Mouse (Mus musculus): ENCODE results near the gene Maml1.

Gene Maml1

DNA sequence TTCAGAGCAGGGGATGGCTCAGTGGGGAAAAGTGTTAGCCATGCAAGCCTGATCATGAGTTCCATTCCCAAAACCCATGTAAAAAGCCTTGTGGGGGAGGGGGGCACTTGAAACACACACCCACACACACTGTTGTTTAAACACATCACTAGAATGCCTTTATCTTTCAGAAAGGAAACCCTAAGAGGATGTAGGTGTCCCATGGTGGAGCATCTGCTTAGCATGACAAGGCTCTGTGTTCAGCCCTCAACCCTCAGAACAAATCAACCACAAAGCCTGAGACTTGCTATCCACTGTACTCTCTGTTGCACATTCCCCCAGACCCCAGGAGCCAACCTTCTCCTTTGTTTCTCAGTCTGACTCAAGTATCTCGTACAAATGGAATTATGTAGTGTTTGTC lies 12.1 kb downstream of the Maml1 start:
- no peak for DNase-seq (ENCODE audit: low spot score)

DNA sequence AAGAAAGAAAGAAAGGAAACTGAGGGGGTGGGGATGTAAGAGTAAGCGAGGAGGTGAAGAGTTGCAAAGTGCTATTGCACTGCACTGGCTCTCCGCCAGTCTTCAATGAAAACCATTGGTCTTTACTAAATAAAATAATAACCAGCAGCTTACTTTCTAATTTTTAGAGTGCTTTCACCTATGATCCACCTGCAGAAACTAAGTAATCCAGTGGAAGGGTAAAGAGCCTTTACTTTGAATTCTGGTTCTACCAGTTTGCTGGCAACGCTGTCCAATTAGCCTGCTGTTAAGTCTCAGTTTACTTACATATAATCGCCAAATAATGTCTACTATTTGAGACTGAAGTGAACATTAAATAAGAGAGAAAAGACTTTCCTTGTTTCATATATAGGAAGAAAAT lies 13.1 kb downstream of the Maml1 start:
- no peak for DNase-seq (ENCODE audit: low spot score)

DNA sequence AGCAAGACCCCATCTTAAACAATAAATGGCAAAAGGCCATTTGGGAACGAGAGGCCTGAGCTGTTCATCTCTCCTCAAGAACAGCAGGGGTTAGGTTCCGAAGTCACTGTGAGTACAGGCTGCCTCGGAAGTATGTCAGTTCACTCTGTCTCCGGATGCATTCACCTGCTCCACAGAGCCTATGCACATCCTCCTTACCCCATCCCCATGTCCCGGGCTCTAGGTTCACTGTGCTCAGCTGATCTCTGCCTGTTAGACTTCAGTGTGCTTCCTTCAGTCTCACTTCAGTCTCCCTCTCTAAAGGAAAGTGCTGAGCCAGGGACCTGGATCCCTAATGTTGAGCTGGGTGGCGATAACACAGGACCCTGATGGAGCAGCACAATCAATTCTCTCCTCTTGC lies 14.4 kb downstream of the Maml1 start:
- DNase-seq (ENCODE audit: low spot score): no peak

DNA sequence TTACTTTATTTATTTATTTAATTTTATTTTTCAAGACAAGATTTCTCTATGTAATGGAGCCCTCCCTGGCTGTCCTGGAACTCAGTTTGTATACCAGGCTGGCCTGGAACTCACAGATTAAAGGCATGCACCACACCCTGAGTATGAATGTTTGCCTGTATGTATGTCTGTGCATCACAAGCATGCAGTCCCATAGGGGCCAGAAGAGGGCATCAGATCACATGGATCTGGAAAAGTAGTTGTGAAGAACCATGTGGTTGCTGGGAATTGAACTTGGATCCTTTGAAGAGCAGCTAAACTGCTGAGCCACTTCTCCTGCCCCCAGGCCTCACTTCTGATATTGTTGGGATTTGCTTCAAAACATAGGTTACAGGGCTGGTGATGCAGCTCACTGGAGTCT lies 15.1 kb downstream of the Maml1 start:
- DNase-seq (ENCODE audit: low spot score): no peak

DNA sequence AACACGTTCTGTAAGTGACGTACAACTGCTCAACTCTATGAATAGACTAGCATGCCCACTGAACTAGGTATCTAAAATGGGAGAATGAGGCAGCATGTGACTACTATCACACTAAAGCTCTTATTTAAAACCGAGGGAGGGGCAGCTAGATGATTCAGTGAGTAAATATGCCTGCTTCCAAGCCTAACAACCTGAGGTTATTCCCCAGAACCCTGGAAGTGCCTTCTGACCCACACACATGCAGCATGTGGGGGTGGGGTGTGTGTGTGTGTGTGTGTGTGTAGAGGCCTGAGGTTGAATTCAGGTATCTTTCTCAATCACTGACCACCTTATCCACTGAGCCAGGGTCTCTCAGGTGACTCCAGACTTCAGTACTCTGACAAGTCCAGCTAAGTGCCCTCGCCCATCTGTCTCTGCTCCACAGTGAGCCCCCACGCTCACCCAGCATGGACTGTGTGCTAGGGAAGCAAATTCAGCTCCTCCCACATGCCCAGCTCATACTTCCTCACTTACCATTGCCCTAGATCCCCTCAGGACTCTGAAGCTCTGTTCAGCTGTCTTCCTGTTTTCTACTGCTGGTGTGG lies 16.5 kb downstream of the Maml1 start:
- no peak for DNase-seq (ENCODE audit: low spot score)

DNA sequence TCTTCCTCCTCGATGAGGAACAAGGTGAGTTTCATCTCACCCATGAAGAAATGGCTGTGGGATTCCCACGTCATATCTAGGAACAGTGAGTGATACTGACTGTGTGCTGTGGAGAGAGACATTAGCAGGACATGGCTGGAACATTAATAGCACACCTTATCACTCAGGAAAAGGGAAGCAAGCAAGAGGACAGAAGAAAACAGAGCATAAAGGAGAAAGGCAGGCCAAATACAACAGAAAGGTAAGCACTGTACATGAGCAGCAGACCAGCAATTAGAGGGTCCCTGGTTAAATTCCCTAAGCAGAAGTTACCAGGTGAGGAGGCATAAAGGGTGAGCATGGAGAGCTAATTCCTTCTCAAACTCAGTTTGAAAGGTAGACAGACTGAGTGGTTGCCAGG lies 17.0 kb downstream of the Maml1 start:
- no peak for DNase-seq (ENCODE audit: low spot score)

DNA sequence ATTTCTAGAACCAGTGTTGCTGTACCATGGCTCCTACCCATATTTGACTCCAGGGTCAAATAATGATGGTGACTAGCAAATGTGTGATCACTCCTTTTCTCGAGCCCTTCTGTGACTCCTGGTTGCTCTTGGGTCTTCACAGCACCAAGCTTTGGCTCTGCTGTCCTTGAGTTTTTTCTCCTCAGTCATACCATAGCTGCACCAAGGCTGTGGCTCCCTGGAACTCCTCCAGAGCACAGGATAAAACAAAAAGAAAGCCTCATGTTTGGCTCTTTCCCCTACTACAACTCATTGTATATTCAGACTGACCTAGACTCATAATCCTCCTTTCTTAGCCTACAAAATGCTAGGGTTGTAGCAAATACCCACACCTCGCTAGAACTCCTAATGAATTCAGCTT lies 19.3 kb downstream of the Maml1 start:
- DNase-seq (ENCODE audit: low spot score): no peak

DNA sequence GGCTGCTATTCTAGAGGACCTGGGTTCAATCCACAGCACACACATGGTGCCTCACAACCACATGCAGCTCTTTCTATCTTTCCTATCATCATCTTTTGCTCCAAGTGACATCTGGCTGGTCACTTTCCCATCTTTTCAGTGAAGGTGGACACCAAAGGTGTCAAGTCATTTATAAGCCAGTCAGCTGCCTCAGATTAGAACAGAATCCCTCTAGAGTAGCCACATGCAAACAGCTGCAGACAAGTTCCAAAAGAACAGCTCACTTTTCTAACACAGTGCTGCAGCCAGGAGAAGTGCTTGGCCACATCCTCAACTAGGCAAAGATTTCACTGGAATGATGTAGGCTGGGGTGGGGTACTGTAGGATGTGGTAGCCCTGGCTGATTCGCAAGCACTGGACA lies 22.2 kb downstream of the Maml1 start:
- no peak for DNase-seq (ENCODE audit: low spot score)

DNA sequence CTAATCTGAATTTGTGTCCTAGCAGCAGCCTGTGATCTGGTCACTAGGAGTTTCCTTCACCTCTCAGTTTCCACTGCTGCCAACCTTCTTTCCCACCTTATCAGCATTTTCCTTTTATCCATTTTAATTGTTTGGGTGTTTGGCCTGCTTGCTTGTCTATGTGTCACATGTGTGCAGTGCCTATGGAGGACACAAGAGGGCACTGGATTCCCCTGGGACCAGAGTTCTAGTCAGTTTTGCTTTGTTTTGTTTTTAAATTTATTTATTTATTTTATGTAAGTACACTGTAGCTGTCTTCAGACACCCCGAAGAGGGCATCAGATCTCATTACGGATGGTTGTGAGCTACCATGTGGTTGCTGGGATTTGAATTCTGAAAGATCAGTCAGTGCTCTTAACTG lies 22.9 kb downstream of the Maml1 start:
- DNase-seq (ENCODE audit: low spot score): no peak

DNA sequence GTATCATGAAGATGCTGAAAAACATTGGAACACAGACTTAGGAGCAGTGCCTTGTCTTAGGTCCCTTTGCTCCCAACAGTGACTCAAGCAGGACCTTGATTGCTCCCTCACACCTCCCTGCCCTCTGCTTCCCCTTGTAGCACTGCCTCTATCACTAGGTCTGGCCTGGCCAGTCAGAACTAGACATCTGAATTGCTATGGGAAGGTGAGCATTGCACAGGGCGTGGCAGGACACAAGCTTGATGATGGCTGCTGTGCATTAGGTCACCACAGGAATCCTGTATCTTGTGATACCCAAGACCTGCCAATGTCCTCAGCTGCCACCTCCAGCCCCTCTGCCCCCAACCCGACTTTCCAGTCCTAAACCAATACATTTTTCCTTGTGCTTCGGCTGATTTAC lies 25.1 kb downstream of the Maml1 start:
- no peak for DNase-seq (ENCODE audit: low spot score)

DNA sequence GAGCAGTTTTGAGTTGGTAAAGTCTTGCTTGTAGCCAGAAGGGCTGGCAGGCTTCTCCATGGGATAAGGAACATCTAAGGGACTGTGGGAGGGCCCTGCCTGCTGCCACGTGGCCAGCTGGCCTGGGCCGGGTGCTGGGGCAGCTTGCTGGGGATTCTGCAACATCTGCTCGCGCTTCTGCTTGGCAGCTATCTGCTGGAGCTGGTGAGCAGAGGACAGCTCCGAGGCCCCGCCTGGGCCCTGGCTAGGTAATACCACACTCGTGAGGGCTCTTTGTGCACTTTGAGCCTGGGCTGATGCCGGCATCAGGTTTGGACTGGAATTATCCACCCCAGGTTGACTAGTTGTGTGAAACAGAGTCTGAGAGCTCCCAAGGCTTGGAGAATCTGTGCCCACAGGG lies 26.2 kb downstream of the Maml1 start:
- no peak for DNase-seq (ENCODE audit: low spot score)

DNA sequence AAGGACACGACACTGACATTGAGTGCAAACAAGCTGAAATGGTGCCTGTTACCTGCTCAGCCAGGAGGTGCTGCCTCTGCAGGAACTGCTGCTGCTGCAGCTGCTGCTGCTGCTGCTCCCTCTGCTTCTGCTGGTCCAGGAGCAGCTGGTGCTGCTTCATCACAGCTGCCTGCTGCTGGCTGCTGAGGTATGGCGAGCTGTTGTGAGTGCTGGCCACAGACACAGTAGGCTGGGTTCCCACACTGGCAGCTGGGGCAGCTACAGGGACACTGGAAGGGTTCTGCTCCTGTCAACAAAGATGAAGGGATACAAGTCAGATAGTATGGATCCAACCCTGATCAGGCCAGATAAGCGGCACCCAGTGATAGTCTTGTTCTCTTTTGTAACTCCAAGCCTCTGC lies 28.9 kb downstream of the Maml1 start:
- no peak for DNase-seq (ENCODE audit: low spot score)

DNA sequence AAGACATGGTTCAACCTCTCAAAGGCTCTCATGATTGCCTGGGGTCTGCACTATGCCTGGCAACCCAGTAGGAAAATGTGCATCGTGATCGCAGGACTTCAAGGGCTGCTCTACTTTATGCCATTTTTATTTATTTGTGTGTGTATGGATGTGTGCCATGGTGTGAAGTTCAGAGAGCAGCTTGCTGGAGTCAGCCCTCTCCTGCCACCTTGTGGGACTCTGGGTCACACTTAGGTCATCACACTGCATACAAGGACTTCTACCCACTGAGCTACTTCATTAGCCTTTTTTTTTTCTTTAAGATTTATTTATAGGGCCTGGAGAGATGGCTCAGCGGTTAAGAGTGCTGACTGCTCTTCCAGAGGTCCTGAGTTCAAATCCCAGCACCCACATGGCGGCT lies 30.1 kb downstream of the Maml1 start:
- peak; percentile 60 for DNase-seq (ENCODE audit: low spot score)

DNA sequence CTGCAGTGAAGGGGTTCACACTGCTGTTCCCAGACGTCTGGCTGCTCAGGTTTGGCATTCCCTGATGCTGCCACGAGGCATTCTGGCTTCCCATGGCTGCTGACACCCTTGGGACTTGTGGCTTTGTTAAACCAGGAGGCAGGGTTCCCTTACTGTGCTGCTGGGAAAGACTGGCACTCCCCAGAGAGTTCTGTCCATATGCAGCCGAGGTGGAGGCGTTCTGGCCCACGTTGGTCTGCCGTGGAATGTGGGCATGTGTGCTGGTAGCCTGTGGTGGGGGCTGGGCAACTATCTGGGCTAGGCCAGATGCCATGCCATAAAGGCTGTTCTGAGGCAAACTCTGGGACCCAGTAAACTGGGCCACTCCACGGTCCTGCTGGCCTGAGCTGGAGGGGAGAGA lies 33.8 kb downstream of the Maml1 start:
- DNase-seq (ENCODE audit: low spot score): peak; percentile 64

DNA sequence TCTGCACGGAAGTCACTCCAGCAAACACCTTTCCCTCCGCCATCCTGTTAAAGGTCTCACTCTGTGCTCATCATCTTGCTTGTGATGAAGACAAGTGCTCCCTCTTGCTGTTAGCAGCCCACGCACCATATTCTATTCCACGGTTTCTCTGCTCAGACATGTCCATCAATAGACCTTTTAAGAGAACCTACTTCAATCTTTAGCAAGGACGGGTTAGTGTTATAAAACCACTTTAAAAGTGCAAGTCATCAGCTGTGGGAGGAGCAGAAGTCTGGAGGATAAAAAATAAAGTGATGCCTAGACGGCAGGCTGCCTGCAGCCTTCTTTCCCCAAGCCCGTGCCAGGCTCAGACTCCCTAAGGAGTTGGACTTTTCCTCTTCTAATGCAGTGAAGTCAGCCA lies 35.5 kb downstream of the Maml1 start:
- DNase-seq (ENCODE audit: low spot score): no peak

DNA sequence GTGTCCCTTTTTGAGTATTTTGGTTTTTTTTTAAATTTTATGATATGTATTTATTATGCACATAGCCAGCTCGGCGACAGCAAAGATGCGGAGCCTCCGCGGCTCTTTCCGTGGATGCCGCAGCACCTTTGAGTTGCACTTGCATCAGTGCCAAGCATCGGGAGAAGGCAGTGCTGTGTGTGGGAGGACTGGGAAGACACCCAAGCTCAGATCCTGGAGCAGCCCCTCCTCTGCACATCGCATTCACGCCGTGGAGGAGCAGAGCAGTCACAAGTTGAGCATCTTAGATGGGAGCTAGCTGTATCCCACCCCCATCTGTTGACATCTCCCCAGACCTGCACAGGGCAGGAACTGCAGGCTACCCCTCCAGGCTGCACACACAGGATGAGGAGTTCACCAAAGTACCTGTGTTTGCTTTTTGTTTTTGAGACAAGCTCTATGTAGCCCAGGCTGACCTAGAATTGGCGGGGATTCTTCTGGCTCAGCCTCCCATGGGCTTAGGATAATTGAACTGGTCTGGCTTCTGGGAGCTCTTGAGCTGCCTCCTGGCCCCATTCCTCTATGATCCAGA lies 38.0 kb downstream of the Maml1 start:
- DNase-seq (ENCODE audit: low spot score): peak; percentile 65

DNA sequence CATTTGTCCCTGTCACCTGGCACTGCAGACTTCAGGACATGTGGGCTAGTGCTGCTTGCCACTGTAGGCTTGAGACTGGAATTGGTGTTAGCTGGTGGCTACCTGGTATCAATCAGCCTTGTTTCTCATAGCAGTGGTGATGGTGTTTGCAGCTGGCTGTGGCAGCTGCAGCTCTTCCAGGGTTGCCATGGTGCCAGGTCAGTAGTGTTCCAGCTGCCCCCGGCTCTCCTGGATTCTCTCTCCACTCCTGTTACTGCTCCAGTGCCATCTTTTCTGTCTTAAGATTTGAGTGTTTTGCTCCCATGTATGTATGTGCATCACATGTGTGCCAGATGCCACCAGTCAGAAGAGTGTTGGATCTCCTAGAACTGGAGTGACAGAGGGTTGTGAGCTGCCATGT lies 38.7 kb downstream of the Maml1 start:
- peak; percentile 68 for DNase-seq (ENCODE audit: low spot score)

DNA sequence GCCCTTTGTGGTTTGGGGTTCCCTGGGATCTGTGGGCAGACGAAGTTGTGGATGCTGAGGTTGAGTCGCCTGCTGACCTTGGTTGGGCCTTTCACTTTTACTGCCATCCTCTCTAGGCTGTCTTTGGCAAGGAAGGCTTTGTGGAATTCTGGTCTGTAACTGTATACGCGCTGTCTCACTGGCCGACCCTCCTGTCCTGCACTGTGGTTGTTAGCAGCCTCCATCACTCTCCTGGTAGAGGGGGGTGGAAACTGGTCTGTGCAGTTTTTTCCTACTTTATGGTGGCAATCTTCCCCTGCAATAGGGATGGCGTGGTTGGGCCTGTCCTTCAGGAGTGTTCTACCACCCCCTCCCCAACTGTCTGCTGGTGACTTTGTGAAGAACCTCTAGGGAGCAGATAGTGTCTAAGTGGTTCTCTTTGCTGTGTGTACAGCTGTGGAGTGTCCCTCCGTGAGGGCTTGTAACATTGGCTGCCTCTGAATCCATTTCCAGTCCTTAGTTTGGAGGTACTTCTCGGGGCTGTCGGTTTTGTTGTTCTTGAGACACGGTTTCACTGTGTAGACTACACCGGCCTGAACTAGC lies 39.3 kb downstream of the Maml1 start:
- no peak for DNase-seq (ENCODE audit: low spot score)

DNA sequence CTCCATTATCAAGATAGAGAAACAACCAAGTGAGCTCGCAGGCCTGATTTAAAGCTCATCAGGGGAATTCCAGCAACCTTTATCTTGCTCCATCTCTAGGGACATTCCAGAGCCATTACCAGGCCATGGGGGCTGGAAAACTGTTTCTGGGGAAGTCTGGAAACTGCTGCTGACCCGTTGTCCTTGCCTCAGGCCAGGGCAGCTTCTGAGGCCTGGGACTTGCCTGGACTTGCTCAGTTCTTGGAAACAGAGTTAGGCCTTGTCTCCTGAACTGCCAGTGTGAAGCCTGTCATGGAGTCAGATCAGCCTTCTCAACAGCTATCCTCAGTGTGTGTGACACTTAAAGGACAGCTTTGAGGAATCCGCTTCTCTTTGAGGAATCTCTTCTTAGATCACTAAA lies 39.9 kb downstream of the Maml1 start:
- DNase-seq (ENCODE audit: low spot score): peak; percentile 87

DNA sequence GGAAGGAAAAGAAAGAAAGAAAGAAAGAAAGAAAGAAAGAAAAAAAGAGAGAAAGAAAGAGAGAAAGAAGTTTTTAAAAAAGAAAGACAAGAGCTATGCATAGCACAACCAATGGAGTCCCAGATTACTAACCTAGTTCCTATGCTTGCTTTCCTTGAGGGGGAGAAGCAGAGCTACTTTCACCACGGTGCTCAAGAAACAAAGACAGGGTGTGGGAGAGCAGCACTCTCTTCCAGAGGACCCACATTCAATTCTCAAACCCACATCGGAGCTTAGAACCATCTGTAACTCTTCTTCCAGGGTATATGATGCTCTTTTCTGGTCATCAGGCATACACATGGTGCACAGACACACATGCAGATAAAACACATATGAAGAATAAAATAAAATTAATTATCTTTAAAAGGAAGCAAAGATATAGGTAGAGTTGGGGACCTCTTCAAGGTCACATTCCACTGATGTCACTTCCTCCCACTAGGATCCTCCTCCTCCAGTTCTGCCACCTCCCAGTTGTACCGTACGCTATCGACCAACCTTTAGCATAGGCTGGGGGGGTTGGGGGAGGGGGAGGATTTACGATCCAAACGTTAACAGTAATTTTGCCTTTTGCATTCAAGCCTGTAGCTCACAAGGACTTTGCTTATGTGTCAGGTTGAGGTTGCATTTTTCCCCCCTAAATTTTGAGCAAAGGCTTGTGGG lies 43.5 kb downstream of the Maml1 start:
- DNase-seq (ENCODE audit: low spot score): no peak

DNA sequence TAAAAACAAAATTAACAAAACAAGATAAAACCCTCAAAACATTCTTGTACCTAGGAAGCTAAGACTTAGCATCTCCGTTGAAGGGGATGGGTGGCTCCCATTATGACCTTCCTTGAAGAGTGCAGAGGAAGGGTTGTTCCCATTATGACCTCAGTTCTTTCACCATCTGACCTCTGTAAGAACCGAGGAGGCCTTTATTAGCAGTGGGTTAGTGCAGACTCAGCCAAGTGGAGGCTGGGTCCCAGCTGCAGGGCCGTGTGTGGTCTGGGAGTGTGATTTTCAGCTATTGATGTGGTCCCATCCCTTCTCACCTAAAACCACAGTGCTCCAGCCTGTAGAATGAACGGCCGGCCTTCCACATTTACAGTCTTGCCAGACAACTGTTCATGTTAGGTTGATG lies 46.8 kb downstream of the Maml1 start:
- no peak for DNase-seq (ENCODE audit: low spot score)

DNA sequence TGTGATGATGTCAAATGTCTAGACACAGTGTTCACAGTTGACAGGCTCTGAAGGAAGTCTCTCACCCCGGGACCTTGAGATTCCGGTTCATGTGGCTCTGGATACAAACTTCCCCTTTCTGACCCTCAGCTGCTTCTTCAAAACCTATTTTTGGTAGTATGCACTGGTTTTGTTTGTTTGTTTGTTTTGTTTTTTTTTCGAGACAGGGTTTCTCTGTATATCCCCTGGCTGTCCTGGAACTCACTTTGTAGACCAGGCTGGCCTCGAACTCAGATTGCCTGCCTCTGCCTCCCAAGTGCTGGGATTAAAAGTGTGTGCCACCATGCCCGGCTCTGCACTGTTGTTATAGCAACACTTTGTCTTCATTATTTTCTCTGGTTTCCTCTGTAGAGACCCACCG lies 48.2 kb downstream of the Maml1 start:
- no peak for DNase-seq (ENCODE audit: low spot score)

DNA sequence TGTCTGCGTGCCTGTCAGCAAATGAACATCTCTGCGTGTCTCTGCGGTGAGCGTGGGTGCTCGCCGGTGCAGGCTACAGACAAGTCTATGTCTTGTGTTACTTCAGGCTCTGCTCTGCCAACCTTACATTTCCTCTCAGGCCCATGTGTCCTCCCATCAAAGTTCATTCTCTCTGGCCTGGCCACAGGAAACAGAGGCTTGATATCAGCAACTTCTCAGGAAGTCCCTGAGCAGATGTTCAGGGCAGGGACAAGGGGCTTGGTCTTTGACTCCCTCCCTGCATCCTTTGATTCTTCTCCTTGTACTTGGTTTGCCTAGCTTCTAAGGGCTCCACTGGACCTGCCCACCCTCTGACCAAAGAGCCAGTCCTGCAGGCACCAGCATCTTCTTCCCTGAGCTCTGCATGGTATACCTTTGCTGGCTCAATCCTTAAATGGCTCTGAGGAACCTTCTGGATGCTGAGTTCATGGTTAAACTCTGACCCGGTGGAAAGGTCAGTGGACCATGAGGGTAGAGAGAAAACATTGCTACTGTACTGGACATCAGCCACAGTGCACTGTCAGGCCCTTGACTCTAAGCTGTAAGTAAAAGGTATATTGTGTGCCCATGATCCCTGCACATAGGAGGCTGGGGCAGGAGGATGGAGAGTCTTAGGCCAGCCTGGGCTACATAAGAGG lies 51.7 kb downstream of the Maml1 start:
- DNase-seq (ENCODE audit: low spot score): no peak
